Mouse (Mus musculus): ENCODE results near the gene Krtap10-10. TPM values are rescaled to one million over a fixed set of nuclear protein-coding genes. Genes with fewer than 3 reads are reported as not detected.

The Krtap10-10 gene
- total and polyA plus RNA-seq, 3 experiments, result not detected

GRCm38 (mm10) chr10:77814382-77814781, 21.4 kb upstream of the Krtap10-10 start, which contains the start of gene Gm2696:
TSS of gene Gm2696 (plus strand) at chr10:77814682.
- H3K4me1 ChIP-seq (ENCODE audit: control insufficient read depth in 1 of 2, insufficient read depth in 2 of 2, low read length in 2 of 2), result peaks cover 0 to 7% of the 10 kb centered on the region in 2 experiments; a peak in 2 of 4 replicates
- H3K4me3 ChIP-seq (ENCODE audit: control insufficient read depth in 1 of 2, insufficient read depth in 1 of 2, low read depth in 2 of 2, low read length in 2 of 2), result no peak within 1 kb of the TSS
- H3K27me3 ChIP-seq (ENCODE audit: control insufficient read depth in 1 of 2, insufficient read depth in 2 of 2, low read length in 2 of 2), result no peaks in the 10 kb centered on the region
- H3K9ac ChIP-seq (ENCODE audit: control insufficient read depth, low read depth, low read length, poor library complexity, severe bottlenecking), result no peak within 1 kb of the TSS
- H3K9me3 ChIP-seq (replicated peaks; ENCODE audit: insufficient read depth, low read length), result no peaks in the 10 kb centered on the region
- H3K27ac ChIP-seq (ENCODE audit: control insufficient read depth, low read depth, low read length), result no peak within 1 kb of the TSS
- no peaks in the 10 kb centered on the region for H3K36me3 ChIP-seq (ENCODE audit: control insufficient read depth in 1 of 2, insufficient read depth in 2 of 2, low read length in 2 of 2)
- no peak for TF ChIP-seq SMC3 (IDR thresholded peaks at IDR 0.05; ENCODE audit: low read depth, low read length)
- no peak for TF ChIP-seq CHD1 (IDR thresholded peaks at IDR 0.05; ENCODE audit: low read depth, low read length)
- TF ChIP-seq TAL1 (IDR thresholded peaks at IDR 0.05; ENCODE audit: low read length), result no peak
- no peak for TF ChIP-seq BHLHE40 (IDR thresholded peaks at IDR 0.05; ENCODE audit: borderline replicate concordance, low read depth, low read length)
- TF ChIP-seq TCF12 (IDR thresholded peaks at IDR 0.05; ENCODE audit: low read depth, low read length), result no peak
- no peak for TF ChIP-seq POLR2AphosphoS5 (IDR thresholded peaks at IDR 0.05; ENCODE audit: borderline replicate concordance, low read depth, low read length)
- no peak for TF ChIP-seq POLR2A (IDR thresholded peaks at IDR 0.05; ENCODE audit: control insufficient read depth in 1 of 2, insufficient read depth in 1 of 2, low read depth in 1 of 2, low read length in 2 of 2, poor library complexity in 1 of 2)
- TF ChIP-seq ZMIZ1 (IDR thresholded peaks at IDR 0.05; ENCODE audit: low read depth, low read length), result no peak
- TF ChIP-seq ZC3H11A (IDR thresholded peaks at IDR 0.05; ENCODE audit: low read depth, low read length), result no peak
- no peak for TF ChIP-seq MYB (IDR thresholded peaks at IDR 0.05; ENCODE audit: low read depth, low read length)
- TF ChIP-seq POLR2AphosphoS2 (IDR thresholded peaks at IDR 0.05; ENCODE audit: low read length), result no peak
- TF ChIP-seq CTCF (IDR thresholded peaks at IDR 0.05 in 2 of 3, conservative IDR thresholded peaks at IDR 0.05 in 1 of 3; ENCODE audit: control insufficient read depth in 1 of 3, insufficient read depth in 1 of 3, low read depth in 2 of 3, low read length in 3 of 3, poor library complexity in 1 of 3, severe bottlenecking in 1 of 3), result no peak
- no peak for TF ChIP-seq ETS1 (IDR thresholded peaks at IDR 0.05; ENCODE audit: low read depth, low read length)
- no peak for TF ChIP-seq RCOR1 (IDR thresholded peaks at IDR 0.05; ENCODE audit: low read depth, low read length)
- TF ChIP-seq KAT2A (conservative IDR thresholded peaks at IDR 0.05; ENCODE audit: low read depth, low read length), result no peak
- TF ChIP-seq ZNF384 (IDR thresholded peaks at IDR 0.05; ENCODE audit: low read depth, low read length), result no peak
- TF ChIP-seq MAFK (IDR thresholded peaks at IDR 0.05; ENCODE audit: borderline replicate concordance, low read depth, low read length), result no peak
- TF ChIP-seq USF2 (IDR thresholded peaks at IDR 0.05; ENCODE audit: borderline replicate concordance in 1 of 2, insufficient read depth in 1 of 2, low read depth in 1 of 2, low read length in 2 of 2), result no peak
- no peak for TF ChIP-seq NELFE (IDR thresholded peaks at IDR 0.05; ENCODE audit: low read depth, low read length)
- DNase-seq (ENCODE audit: low read depth, low spot score), result no peak
- no peaks in the 10 kb centered on the region for H3K79me2 ChIP-seq (ENCODE audit: control insufficient read depth, insufficient read depth, low read length, poor library complexity)

DNA sequence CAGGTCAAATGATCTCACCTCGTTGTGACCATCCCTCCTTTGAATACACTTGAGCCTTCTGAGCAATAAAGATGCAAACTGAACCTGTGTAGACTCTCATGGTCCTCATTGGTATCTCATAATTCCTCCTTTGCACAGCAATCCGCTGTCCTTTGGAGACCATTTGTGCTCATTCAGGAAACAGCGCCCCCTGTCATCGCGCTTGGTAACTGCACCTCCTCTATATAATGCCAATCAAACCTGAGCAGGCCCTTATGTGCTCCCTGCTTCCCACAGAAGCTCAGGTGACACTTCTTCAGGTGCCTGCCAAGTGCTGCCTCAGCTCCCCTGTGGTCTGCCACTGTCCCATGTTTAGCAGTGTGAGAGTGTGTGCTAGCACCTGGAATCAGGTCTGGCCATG, 20.2 kb upstream of the Krtap10-10 start:
- peaks cover 0 to 7% of the 10 kb centered on the region in 2 experiments; a peak in 2 of 4 replicates for H3K4me1 ChIP-seq (ENCODE audit: control insufficient read depth in 1 of 2, insufficient read depth in 2 of 2, low read length in 2 of 2)
- TF ChIP-seq ZMIZ1 (IDR thresholded peaks at IDR 0.05; ENCODE audit: low read depth, low read length) (no peak), SIN3A (IDR thresholded peaks at IDR 0.05; ENCODE audit: low read length) (no peak), POLR2A (IDR thresholded peaks at IDR 0.05; ENCODE audit: control insufficient read depth in 1 of 2, insufficient read depth in 1 of 2, low read depth in 1 of 2, low read length in 2 of 2, poor library complexity in 1 of 2) (no peak), MYC (IDR thresholded peaks at IDR 0.05; ENCODE audit: low read depth, low read length) (no peak), ZNF384 (IDR thresholded peaks at IDR 0.05; ENCODE audit: low read depth, low read length) (no peak), ZC3H11A (IDR thresholded peaks at IDR 0.05; ENCODE audit: low read depth, low read length) (no peak), MAX (IDR thresholded peaks at IDR 0.05; ENCODE audit: low read length) (no peak), SMC3 (IDR thresholded peaks at IDR 0.05; ENCODE audit: low read depth, low read length) (peak; percentile 44), CTCF (IDR thresholded peaks at IDR 0.05 in 2 of 3, conservative IDR thresholded peaks at IDR 0.05 in 1 of 3; ENCODE audit: control insufficient read depth in 1 of 3, insufficient read depth in 1 of 3, low read depth in 2 of 3, low read length in 3 of 3, poor library complexity in 1 of 3, severe bottlenecking in 1 of 3) (peak; percentile 69 to 91 (median 80)), POLR2AphosphoS5 (IDR thresholded peaks at IDR 0.05; ENCODE audit: borderline replicate concordance, low read depth, low read length) (no peak), USF2 (IDR thresholded peaks at IDR 0.05; ENCODE audit: borderline replicate concordance in 1 of 2, insufficient read depth in 1 of 2, low read depth in 1 of 2, low read length in 2 of 2) (no peak), RAD21 (IDR thresholded peaks at IDR 0.05; ENCODE audit: low read depth, low read length) (peak; percentile 37), BHLHE40 (IDR thresholded peaks at IDR 0.05; ENCODE audit: borderline replicate concordance, low read depth, low read length) (no peak), GATA1 (IDR thresholded peaks at IDR 0.05; ENCODE audit: low read depth, low read length) (no peak), UBTF (IDR thresholded peaks at IDR 0.05; ENCODE audit: borderline replicate concordance, insufficient read depth, low read depth, low read length) (no peak)
- no peaks in the 10 kb centered on the region for H3K9me3 ChIP-seq (replicated peaks; ENCODE audit: insufficient read depth, low read length)
- no peak overlapping the region for H3K9ac ChIP-seq (ENCODE audit: control insufficient read depth, low read depth, low read length, poor library complexity, severe bottlenecking)
- no peaks in the 10 kb centered on the region for H3K79me2 ChIP-seq (ENCODE audit: control insufficient read depth, insufficient read depth, low read length, poor library complexity)
- DNase-seq (ENCODE audit: low read depth, low spot score), result peak; percentile 42
- H3K36me3 ChIP-seq (ENCODE audit: control insufficient read depth in 1 of 2, insufficient read depth in 2 of 2, low read length in 2 of 2), result no peaks in the 10 kb centered on the region
- H3K27me3 ChIP-seq (ENCODE audit: control insufficient read depth in 1 of 2, insufficient read depth in 2 of 2, low read length in 2 of 2), result no peaks in the 10 kb centered on the region
- H3K27ac ChIP-seq (ENCODE audit: control insufficient read depth, low read depth, low read length), result no peak overlapping the region
- no peak overlapping the region for H3K4me3 ChIP-seq (ENCODE audit: control insufficient read depth in 1 of 2, insufficient read depth in 1 of 2, low read depth in 2 of 2, low read length in 2 of 2)
